Mouse (Mus musculus) hindbrain, embryonic 11.5 days (tissue): ENCODE measurements at regions not wholly inside any gene's neighbourhood (a gene's known extent, or its start where the extent isn't known, plus 50 kb on each side); places are given as distances from the start of the nearest gene placed in this dataset.

Experiments
- ATAC-seq: fragments of 200-750 bp; cut with Nextera tagmentation; 2 replicates; pipeline ENCODE4 v1.8.0; 2017; ENCODE audit warnings: mild to moderate bottlenecking, moderate TSS enrichment, moderate library complexity; ENCODE audit not compliant: low FRiP score
- DNase-seq: peaks from one replicate; pipeline ENCODE4 v3.0.0-alpha.2; 2015; ENCODE audit warnings: low spot score
- H3K27ac ChIP-seq: fragments of 300-500 bp; sonication (generic); 2 replicates; pipeline ENCODE4 v1.5.1; 2014; ENCODE audit warnings: mild to moderate bottlenecking, low read depth, low read length
- H3K27me3 ChIP-seq: fragments of 300-500 bp; sonication (generic); 2 replicates; pipeline ENCODE4 v1.6.1; 2014; ENCODE audit warnings: mild to moderate bottlenecking, low read length, moderate library complexity, mixed read lengths; ENCODE audit not compliant: control insufficient read depth, insufficient read depth
- H3K36me3 ChIP-seq: fragments of 300-500 bp; sonication (generic); 2 replicates; pipeline ENCODE4 v1.6.1; 2014; ENCODE audit warnings: mild to moderate bottlenecking, low read length, moderate library complexity, mixed read lengths; ENCODE audit not compliant: control insufficient read depth, insufficient read depth
- H3K4me1 ChIP-seq: fragments of 300-500 bp; sonication (generic); replicated peaks from 2 replicates; pipeline ENCODE4 v1.6.1; 2014; ENCODE audit warnings: low read length, mixed read lengths; ENCODE audit not compliant: control insufficient read depth, insufficient read depth
- H3K4me2 ChIP-seq: fragments of 300-500 bp; sonication (generic); replicated peaks from 2 replicates; pipeline ENCODE4 v1.6.1; 2014; ENCODE audit warnings: mild to moderate bottlenecking, low read depth, low read length
- H3K4me3 ChIP-seq: fragments of 300-500 bp; sonication (generic); 2 replicates; pipeline ENCODE4 v1.5.1; 2014; ENCODE audit warnings: low read depth, low read length
- H3K9ac ChIP-seq: fragments of 300-500 bp; sonication (generic); 2 replicates; pipeline ENCODE4 v1.6.1; 2014; ENCODE audit warnings: low read depth, low read length
- H3K9me3 ChIP-seq: fragments of 300-500 bp; sonication (generic); 2 replicates; pipeline ENCODE4 v1.6.1; 2016; ENCODE audit warnings: low read length; ENCODE audit not compliant: control insufficient read depth
- WGBS: fragments of 180-500 bp; shearing (Covaris S2); extraction: QIAGEN DNeasy Blood & Tissue Kit; methylation state at CpG from one replicate; pipeline ENCODE4 v1.1.7; 2014; 5-methylcytosine and 5-hydroxymethylcytosine counted together

DNA sequence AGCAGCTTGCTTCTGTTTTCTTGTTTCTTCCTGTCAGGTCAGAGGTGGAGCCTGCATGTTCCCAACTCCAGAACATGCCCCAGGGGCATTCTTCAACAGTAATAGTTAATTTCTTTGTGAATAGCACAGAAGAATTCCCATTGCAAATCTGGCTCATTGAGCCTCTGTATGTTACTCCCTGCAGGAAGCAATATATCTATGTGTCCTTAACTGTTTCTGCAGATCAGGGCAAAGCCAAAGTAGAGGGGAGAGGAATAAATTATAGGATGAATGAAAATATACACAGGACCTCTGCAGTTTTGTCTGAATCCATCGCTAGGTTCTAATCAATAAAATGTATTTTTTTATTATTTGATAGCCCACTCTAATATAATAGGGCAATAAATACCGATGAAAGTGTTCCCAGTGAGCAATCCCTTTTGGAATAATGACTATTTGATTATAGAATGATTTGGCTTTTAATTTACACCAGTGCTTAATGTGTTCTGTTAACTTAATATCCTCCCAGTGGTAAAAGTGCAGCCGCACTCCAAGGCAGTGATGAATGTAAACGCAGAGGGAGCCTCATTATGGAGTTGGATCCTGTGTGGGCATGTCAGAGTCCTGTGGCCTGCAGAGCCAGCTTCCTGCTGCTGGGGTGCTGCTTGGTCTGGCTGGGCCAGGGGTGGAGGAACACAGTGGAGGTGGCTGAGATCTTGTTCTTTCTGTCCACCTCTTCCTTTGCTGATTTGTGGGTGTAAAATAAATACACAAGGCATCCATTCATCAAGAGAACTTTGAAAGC is 49.7 kb upstream of the Gm10220 start:
- ATAC-seq (no peak), DNase-seq (no peak)
- 87% methylated on average over 4 of the region's 4 CpGs for WGBS
- Histone ChIP-seq H3K4me2 (no peak overlapping the region), H3K27me3 (no peaks in the 10 kb centered on the region), H3K36me3 (no peaks in the 10 kb centered on the region), H3K4me3 (no peak overlapping the region), H3K9me3 (no peaks in the 10 kb centered on the region), H3K9ac (no peak overlapping the region), H3K4me1 (no peaks in the 10 kb centered on the region), H3K27ac (no peak overlapping the region)
